Mouse (Mus musculus) thymus, adult 2 months (tissue): Measurements from ENCODE around the gene Prkag1.

Experiments
- CTCF ChIP-seq: fragments of 200-500 bp; IDR thresholded peaks from 2 replicates; pipeline ENCODE4 v1.5.1; 2012; ENCODE audit warnings: mild to moderate bottlenecking, control low read depth, low read length, moderate library complexity, borderline replicate concordance; ENCODE audit not compliant: control insufficient read depth, poor library complexity, insufficient read depth; ENCODE audit errors: extremely low read depth
- POLR2A ChIP-seq: fragments of 200-500 bp; IDR thresholded peaks from 2 replicates; pipeline ENCODE4 v1.6.1; 2012; ENCODE audit warnings: mild to moderate bottlenecking, low read length, control low read depth, moderate library complexity; ENCODE audit not compliant: control insufficient read depth, poor library complexity, insufficient read depth; ENCODE audit errors: extremely low read depth

DNA sequence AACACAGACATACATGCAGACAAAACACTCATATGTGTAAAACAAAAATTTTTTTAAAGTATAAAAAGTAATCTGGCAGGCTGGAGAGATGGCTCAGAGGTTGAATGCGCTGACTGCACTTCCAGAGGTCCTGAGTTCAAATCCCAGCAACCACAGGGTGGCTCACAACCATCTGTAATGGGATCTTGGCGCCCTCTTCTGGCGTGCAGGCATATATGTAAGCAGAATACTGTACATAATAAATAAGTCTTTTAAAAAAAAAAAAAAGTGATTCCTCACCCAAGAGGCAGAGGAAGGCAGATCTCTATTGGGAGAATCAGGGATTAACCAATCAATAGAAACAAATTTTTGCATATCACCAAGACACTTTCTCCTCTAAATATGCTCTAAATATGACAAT, 7.9 kb downstream of the Prkag1 start:
- TF ChIP-seq POLR2A: no peak
- no peak for TF ChIP-seq CTCF
